Mouse (Mus musculus) liver, postnatal 0 days (tissue): ENCODE results near the gene Cpeb2.

Experiments
- CTCF ChIP-seq: sonication (generic); IDR thresholded peaks from 2 replicates; pipeline ENCODE4 v1.5.1; 2016; ENCODE audit warnings: antibody characterized with exemption, low read depth
- EP300 ChIP-seq: IDR thresholded peaks from 2 replicates; pipeline ENCODE4 v1.6.1; 2016; ENCODE audit warnings: antibody characterized with exemption, low read depth, mild to moderate bottlenecking

GRCm38 (mm10) chr5:43328579-43328978 lies 95.6 kb downstream of the Cpeb2 start:
- TF ChIP-seq EP300 = no peak
- TF ChIP-seq CTCF = no peak
